Mouse (Mus musculus) spleen, adult 2 months (tissue): ENCODE results near the gene Siglecg. TPM values are rescaled to one million over a fixed set of nuclear protein-coding genes. Genes with fewer than 3 reads are reported as not detected.

Experiments
- DNase-seq, 2 experiments: peaks; one replicate each; pipeline versions ENCODE4 v3.0.0 to v3.0.0-alpha.2; 2012 to 2021; ENCODE audit warnings: low spot score in 2 of 2, low read depth in 1 of 2
- H3K27ac ChIP-seq: fragments of 200-500 bp; 2 replicates; pipeline ENCODE4 v1.5.1; 2012; ENCODE audit warnings: low read length, inconsistent platforms; ENCODE audit not compliant: insufficient read depth
- H3K27me3 ChIP-seq: fragments of 200-500 bp; 2 replicates; pipeline ENCODE4 v1.6.1; 2012; ENCODE audit warnings: mild to moderate bottlenecking, moderate library complexity, low read length, inconsistent platforms; ENCODE audit not compliant: control insufficient read depth, insufficient read depth
- H3K36me3 ChIP-seq: fragments of 200-500 bp; 2 replicates; pipeline ENCODE4 v1.6.1; 2012; ENCODE audit warnings: mild to moderate bottlenecking, low read length, inconsistent platforms; ENCODE audit not compliant: control insufficient read depth, insufficient read depth
- H3K4me1 ChIP-seq: fragments of 200-500 bp; 2 replicates; pipeline ENCODE4 v1.6.1; 2011; ENCODE audit warnings: inconsistent platforms; ENCODE audit not compliant: control insufficient read depth, insufficient read depth, insufficient read length
- H3K4me3 ChIP-seq: fragments of 200-500 bp; 2 replicates; pipeline ENCODE4 v1.5.1; 2011; ENCODE audit warnings: mild to moderate bottlenecking, inconsistent platforms; ENCODE audit not compliant: insufficient read depth, insufficient read length; ENCODE audit errors: extremely low read depth
- CTCF ChIP-seq: fragments of 200-500 bp; IDR thresholded peaks from 2 replicates; pipeline ENCODE4 v1.5.1; 2011; ENCODE audit warnings: mild to moderate bottlenecking, inconsistent platforms; ENCODE audit not compliant: insufficient read depth, insufficient read length, insufficient replicate concordance; ENCODE audit errors: extremely low read depth
- POLR2A ChIP-seq: fragments of 200-500 bp; IDR thresholded peaks from 2 replicates; pipeline ENCODE4 v1.6.1; 2011; ENCODE audit warnings: low read depth, low read length, inconsistent platforms
- WGBS: fragments of 180-500 bp; shearing (Covaris S2); methylation state at CpG from one replicate; pipeline ENCODE4 v1.1.7; 2018; 5-methylcytosine and 5-hydroxymethylcytosine counted together
- polyA plus RNA-seq: library from polyadenylated mRNA; depleted of rRNA; stranded (reverse); fragments of >200 nt; gene quantifications from 2 replicates; pipeline ENCODE4 v1.2.3, GENCODE M21; 2012; rRNA removed

Siglecg gene
- 279 and 393 TPM in 2 replicates for polyA plus RNA-seq

DNA sequence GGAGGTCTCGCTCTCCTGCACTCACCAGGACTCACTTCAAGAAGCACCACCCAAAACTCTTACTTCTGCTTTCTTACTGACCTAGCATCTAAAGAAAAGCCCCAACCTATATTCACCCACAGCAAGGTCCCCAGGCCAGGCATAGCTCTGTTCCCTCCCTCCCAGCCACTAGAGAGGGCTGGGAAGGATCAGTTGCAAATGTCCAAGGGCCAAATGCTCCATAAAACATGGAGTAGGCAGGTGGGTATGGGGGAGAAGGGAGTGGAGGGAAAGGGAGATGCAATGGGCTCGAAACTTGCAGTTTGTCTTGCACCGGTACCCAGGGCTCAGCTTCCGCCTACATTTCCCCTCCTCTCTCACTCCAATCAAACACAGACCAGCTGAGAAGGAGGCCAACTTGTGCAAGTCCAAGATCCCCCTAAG, at the start of gene Siglecg:
TSS of gene Siglecg (plus strand) at position 74 of the 423 bp plus-strand sequence.
- WGBS: 26% methylated on average over 4 of the region's 4 CpGs
- peak within 1 kb of the TSS; percentile 94 for H3K27ac ChIP-seq
- H3K36me3 ChIP-seq: peaks cover 9% of the 10 kb centered on the region
- no peak; the same call in 1 of the 2 replicates for TF ChIP-seq POLR2A
- TF ChIP-seq CTCF: no peak
- DNase-seq: peak; percentile 45 to 49
- H3K27me3 ChIP-seq: no peaks in the 10 kb centered on the region
- H3K4me1 ChIP-seq: peaks cover 4% of the 10 kb centered on the region; the same call in 1 of the 2 replicates
- peak within 1 kb of the TSS; percentile 92 for H3K4me3 ChIP-seq

GRCm38 (mm10) chr7:43358556-43358955, 49.4 kb upstream of the Siglecg start:
- H3K27me3 ChIP-seq: no peaks in the 10 kb centered on the region
- no peak overlapping the region for H3K27ac ChIP-seq
- no peak for DNase-seq
- no peaks in the 10 kb centered on the region for H3K36me3 ChIP-seq
- TF ChIP-seq CTCF (no peak), POLR2A (no peak)
- H3K4me1 ChIP-seq: no peaks in the 10 kb centered on the region
- 96% methylated on average over 3 of the region's 3 CpGs for WGBS
- H3K4me3 ChIP-seq: no peak overlapping the region

GRCm38 (mm10) chr7:43361442-43361841, 46.6 kb upstream of the Siglecg start:
- Histone ChIP-seq H3K4me3 (no peak overlapping the region), H3K27me3 (no peaks in the 10 kb centered on the region), H3K36me3 (no peaks in the 10 kb centered on the region), H3K27ac (no peak overlapping the region), H3K4me1 (no peaks in the 10 kb centered on the region)
- DNase-seq: no peak
- TF ChIP-seq POLR2A: no peak
- no peak for TF ChIP-seq CTCF
- WGBS: 93% methylated on average over 1 of the region's 1 CpGs

GRCm38 (mm10) chr7:43362021-43362420, 46.0 kb upstream of the Siglecg start:
- no peaks in the 10 kb centered on the region for H3K36me3 ChIP-seq
- no peak overlapping the region for H3K27ac ChIP-seq
- no peak overlapping the region for H3K4me3 ChIP-seq
- H3K27me3 ChIP-seq: no peaks in the 10 kb centered on the region
- 84% methylated on average over 4 of the region's 4 CpGs for WGBS
- no peak for TF ChIP-seq CTCF
- TF ChIP-seq POLR2A: no peak
- no peaks in the 10 kb centered on the region for H3K4me1 ChIP-seq
- DNase-seq: no peak

DNA sequence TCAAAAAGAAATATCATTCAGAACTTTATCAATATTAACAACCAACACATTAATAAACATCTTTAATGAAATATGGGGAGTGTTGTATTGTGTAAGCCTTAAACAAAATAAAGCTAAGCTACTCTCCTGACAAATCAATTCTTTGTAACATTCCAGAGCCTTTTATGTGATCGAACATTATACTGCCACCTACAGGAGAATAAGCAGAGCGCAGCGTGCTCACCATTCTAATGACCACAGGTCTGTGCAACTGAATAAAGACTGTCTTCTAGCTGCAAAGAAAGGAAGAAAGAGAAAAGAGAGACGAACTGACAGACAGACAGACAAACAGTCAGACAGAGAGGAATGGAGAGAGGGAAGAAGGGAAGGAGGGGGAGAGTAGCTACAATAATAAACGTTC, 29.8 kb upstream of the Siglecg start:
- Histone ChIP-seq H3K4me3 (no peak overlapping the region), H3K36me3 (no peaks in the 10 kb centered on the region), H3K27ac (no peak overlapping the region), H3K4me1 (no peaks in the 10 kb centered on the region), H3K27me3 (no peaks in the 10 kb centered on the region)
- TF ChIP-seq CTCF (peak; percentile 37; the same call in 1 of the 2 replicates), POLR2A (no peak)
- WGBS: 14% methylated on average over 5 of the region's 5 CpGs
- DNase-seq: peak; percentile 13 to 15

DNA sequence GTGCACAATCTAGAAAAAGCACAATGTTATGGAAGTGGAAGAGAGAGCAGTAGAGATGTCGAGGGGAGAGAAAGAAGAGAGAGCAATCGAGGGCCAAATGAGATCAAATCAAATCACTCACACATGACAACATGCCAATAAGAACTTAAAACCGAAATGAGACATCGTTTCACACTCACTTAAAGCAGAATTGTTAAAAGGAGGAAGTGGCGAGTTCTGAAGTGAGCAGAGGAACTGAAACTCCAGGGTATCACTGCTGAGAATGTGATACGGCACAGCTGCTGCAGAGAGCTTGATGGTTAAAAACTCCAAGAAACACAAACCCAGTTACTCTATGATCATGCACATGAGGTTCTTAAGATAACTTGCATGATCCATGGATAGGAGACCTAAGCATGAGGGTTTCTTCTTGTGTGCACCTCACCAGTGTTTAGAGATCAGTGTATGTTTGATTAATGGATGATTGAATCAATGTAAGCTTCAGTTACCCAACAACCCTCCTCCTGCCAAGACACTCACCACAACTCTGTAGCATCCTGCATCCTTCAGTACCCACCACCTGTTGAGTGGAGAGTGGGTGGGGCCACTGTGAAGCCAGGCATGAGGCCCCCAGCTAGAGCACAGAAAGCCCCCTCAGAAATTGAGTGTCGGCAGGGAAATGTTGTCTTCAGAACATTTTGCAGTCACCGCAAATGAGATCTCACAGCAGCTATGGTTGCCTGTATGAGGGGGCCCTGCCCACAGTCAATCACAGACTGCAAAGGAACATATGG, 15.5 kb upstream of the Siglecg start:
- Histone ChIP-seq H3K4me3 (no peak overlapping the region), H3K36me3 (no peaks in the 10 kb centered on the region), H3K27ac (peak overlapping the region; percentile 82), H3K4me1 (peaks cover 21% of the 10 kb centered on the region; the same call in 1 of the 2 replicates), H3K27me3 (no peaks in the 10 kb centered on the region)
- WGBS: 14% methylated on average over 8 of the region's 8 CpGs
- TF ChIP-seq CTCF (no peak), POLR2A (no peak)
- peak; percentile 57 to 69 for DNase-seq

DNA sequence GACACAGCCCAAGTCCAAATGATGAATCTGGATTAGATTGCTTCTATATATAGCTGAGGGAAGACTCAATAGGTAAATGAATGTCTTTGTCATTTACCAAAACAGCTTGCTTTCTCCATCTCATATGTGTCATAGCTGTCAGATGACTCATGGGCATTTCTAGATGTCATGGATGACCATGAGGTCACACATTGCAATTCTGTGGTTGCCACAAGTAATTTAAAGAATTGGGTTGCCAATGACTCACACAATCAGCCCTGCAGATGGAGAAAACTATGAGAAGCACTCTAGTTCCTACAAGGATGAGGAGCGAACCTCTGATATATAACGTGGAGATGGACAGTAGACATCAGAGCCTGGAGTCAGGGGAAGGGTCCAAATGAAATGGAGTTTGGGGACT, 8.5 kb upstream of the Siglecg start:
- 91% methylated on average over 2 of the region's 2 CpGs for WGBS
- Histone ChIP-seq H3K4me3 (no peak overlapping the region), H3K27ac (no peak overlapping the region), H3K36me3 (no peaks in the 10 kb centered on the region), H3K27me3 (no peaks in the 10 kb centered on the region), H3K4me1 (peaks cover 5% of the 10 kb centered on the region; the same call in 1 of the 2 replicates)
- DNase-seq: no peak
- no peak for TF ChIP-seq CTCF
- TF ChIP-seq POLR2A: no peak
